33 mouse cellular contexts compared by ENCODE assay signal in genomic region chr11:95282331-95282730, GRCm38 (mm10). TPM values are rescaled to one million over a fixed set of nuclear protein-coding genes. Genes with fewer than 3 reads are reported as not detected.
A peak's percentile ranks its signal among the peaks of the same experiment; 100 is the strongest.
DNase-seq lines count a peak whose midpoint lies in the region; ATAC-seq lines count a peak whose summit lies in the region.
"Had no signal": no experiment of that assay in that cellular context is flagged by ENCODE, and none has a peak within 500 bp of the region (broad histone marks: within the 10 kb centered on the region; RNA-seq: fewer than 3 reads in every experiment).

No protein-coding gene starts in this region.

- H3K4me3 ChIP-seq in kidney, embryonic 14.5 days (ENCODE audit: low read length) = no peak overlapping the region
- H3K4me3 ChIP-seq: embryonic facial prominence, embryonic 10.5 days; embryonic facial prominence, embryonic 13.5 days; erythroblast, embryonic 14.5 days; forebrain, embryonic 12.5 days; forebrain, embryonic 15.5 days; heart, adult 2 months; heart, embryonic 10.5 days; hindbrain, embryonic 12.5 days; hindbrain, embryonic 15.5 days; intestine, embryonic 15.5 days had no signal

- no peak overlapping the region for H3K4me2 ChIP-seq in kidney, embryonic 14.5 days (replicated peaks; ENCODE audit: low read depth, low read length)
- H3K4me2 ChIP-seq: embryonic facial prominence, embryonic 13.5 days; forebrain, embryonic 12.5 days; forebrain, embryonic 15.5 days; hindbrain, embryonic 12.5 days; hindbrain, embryonic 15.5 days; intestine, embryonic 15.5 days had no signal

- no peaks in the 10 kb centered on the region for H3K9me3 ChIP-seq in kidney, embryonic 14.5 days (ENCODE audit: control insufficient read depth, low read length)
- H3K9me3 ChIP-seq: embryonic facial prominence, embryonic 10.5 days; embryonic facial prominence, embryonic 13.5 days; forebrain, embryonic 12.5 days; forebrain, embryonic 15.5 days; heart, embryonic 10.5 days; hindbrain, embryonic 12.5 days; hindbrain, embryonic 15.5 days; intestine, embryonic 15.5 days had no signal

- no peak for ATAC-seq in kidney, embryonic 14.5 days (ENCODE audit: low FRiP score, low TSS enrichment)
- ATAC-seq: CD4-positive, CD25-positive, alpha-beta regulatory T cell, adult 4 months; forebrain, embryonic 15.5 days; intestine, embryonic 15.5 days had no signal

- peak; percentile 82 for DNase-seq in brain, adult 2 months (ENCODE audit: low read depth, low spot score)
- DNase-seq in cerebellum, adult 18-20 months = peak; percentile 53 to 64
- peak; percentile 71 for DNase-seq in cerebellum, adult 9-10 months
- peak; percentile 34 to 46 for DNase-seq in cerebellum, postnatal 14 days
- DNase-seq in retina, embryonic 14.5 days (ENCODE audit: low spot score) = no peak
- no peak for DNase-seq in left cerebral cortex, postnatal 25 days (ENCODE audit: low spot score in 2 of 2)
- no peak for DNase-seq in frontal cortex, postnatal 25 days (ENCODE audit: low spot score in 2 of 2)
- DNase-seq: adrenal gland, adult 2 months; adrenal gland, postnatal 25 days; embryo, embryonic 11 days; gastrocnemius, postnatal 10 days; gastrocnemius, postnatal 36 days; heart, adult 2 months; kidney, adult 11 months; kidney, adult 8-10 months had no signal

- no peaks in the 10 kb centered on the region for H3K27me3 ChIP-seq in kidney, embryonic 14.5 days (ENCODE audit: control insufficient read depth, insufficient read depth, low read length)
- H3K27me3 ChIP-seq: embryonic facial prominence, embryonic 13.5 days; forebrain, embryonic 12.5 days; forebrain, embryonic 15.5 days; hindbrain, embryonic 12.5 days; hindbrain, embryonic 15.5 days; intestine, embryonic 15.5 days had no signal

- H3K36me3 ChIP-seq in kidney, embryonic 14.5 days (ENCODE audit: control insufficient read depth, insufficient read depth, low read length) = peaks cover 98% of the 10 kb centered on the region

- WGBS in kidney, embryonic 14.5 days = 93% methylated on average over 5 of the region's 5 CpGs

- no peak overlapping the region for H3K9ac ChIP-seq in kidney, embryonic 14.5 days (ENCODE audit: low read depth, low read length)
- H3K9ac ChIP-seq: embryonic facial prominence, embryonic 13.5 days; forebrain, embryonic 12.5 days; forebrain, embryonic 15.5 days; hindbrain, embryonic 12.5 days; hindbrain, embryonic 15.5 days; intestine, embryonic 15.5 days had no signal

- H3K27ac ChIP-seq in kidney, embryonic 14.5 days (ENCODE audit: low read depth, low read length) = no peak overlapping the region
- H3K27ac ChIP-seq: embryonic facial prominence, embryonic 10.5 days; embryonic facial prominence, embryonic 13.5 days; forebrain, embryonic 12.5 days; forebrain, embryonic 15.5 days; heart, adult 2 months; heart, embryonic 10.5 days; hindbrain, embryonic 12.5 days; hindbrain, embryonic 15.5 days; intestine, embryonic 15.5 days had no signal

- intact Hi-C loops in left cerebral cortex, postnatal 25 days (cut with DNase I) = no loop called here

- no peaks in the 10 kb centered on the region for H3K4me1 ChIP-seq in kidney, embryonic 14.5 days (ENCODE audit: control insufficient read depth, insufficient read depth, low read length)
- H3K4me1 ChIP-seq: embryonic facial prominence, embryonic 10.5 days; embryonic facial prominence, embryonic 13.5 days; forebrain, embryonic 12.5 days; forebrain, embryonic 15.5 days; heart, embryonic 10.5 days; hindbrain, embryonic 12.5 days; hindbrain, embryonic 15.5 days; intestine, embryonic 15.5 days had no signal

RNA-seq across cellular contexts. Expression of gene Tac4, which starts 21.0 kb away (rescaled TPM):
- total RNA-seq in left cerebral cortex, postnatal 25 days (2021) = not detected
- 0.20 TPM in 1 of 2 replicates, not detected in the other for polyA plus RNA-seq in kidney, embryonic 14.5 days (2014; fragmentation: Nextera tagmentation; extraction: Ambion mirVana)
- total RNA-seq: adrenal gland, adult 2 months; adrenal gland, postnatal 25 days; common myeloid progenitor, adult 5-6 weeks; gastrocnemius, adult 18-20 months; gastrocnemius, postnatal 10 days; gastrocnemius, postnatal 36 days; granulocyte monocyte progenitor cell, adult 5-6 weeks; heart, adult 2 months; heart, postnatal 25 days; hematopoietic stem cell, adult 5-6 weeks had no signal
- polyA plus RNA-seq: adrenal gland, adult 2 months; CD4-positive, CD25-positive, alpha-beta regulatory T cell, adult 4 months; embryonic facial prominence, embryonic 10.5 days; embryonic facial prominence, embryonic 13.5 days; erythroblast, embryonic 14.5 days; forebrain, embryonic 15.5 days; heart, embryonic 10.5 days; heart, embryonic 14.5 days; heart, postnatal 0 days; hindbrain, embryonic 15.5 days; intestine, embryonic 15.5 days had no signal

RNA-seq across cellular contexts. Expression of gene Kat7, which starts 27.7 kb away (rescaled TPM):
- 10 to 100 TPM; 67.5 to 70.1 TPM for total RNA-seq in left cerebral cortex, postnatal 25 days (2021)
- polyA plus RNA-seq in kidney, embryonic 14.5 days (2014; fragmentation: Nextera tagmentation; extraction: Ambion mirVana) = 55.5 and 80.1 TPM in 2 replicates

RNA-seq across cellular contexts. Expression of gene Fam117a, which starts 54.5 kb away (rescaled TPM):
- total RNA-seq in left cerebral cortex, postnatal 25 days (2021) = 1 to 10 TPM; 2.5 to 3.8 TPM
- 11.9 and 13.0 TPM in 2 replicates for polyA plus RNA-seq in kidney, embryonic 14.5 days (2014; fragmentation: Nextera tagmentation; extraction: Ambion mirVana)

Comparison
In these comparisons a context has a peak if more than half of its experiments do, and no peak if none do; other contexts are left out.
1. DNase-seq: peak in brain, adult 2 months (single experiment), cerebellum, adult 18-20 months (2 of 2), cerebellum, adult 9-10 months (single experiment) and cerebellum, postnatal 14 days (2 of 2); none in retina, embryonic 14.5 days (single experiment), left cerebral cortex, postnatal 25 days (0 of 2) and frontal cortex, postnatal 25 days (0 of 2).